Mouse (Mus musculus) heart, postnatal 36 days (tissue): ENCODE data around the gene AW011738. TPM values are rescaled to one million over a fixed set of nuclear protein-coding genes. Genes with fewer than 3 reads are reported as not detected.

Source experiments
- DNase-seq, 2 experiments: peaks; one replicate each; pipeline ENCODE4 v3.0.0; 2021 to 2022
- intact Hi-C: fragments of 180-260 bp; cut with DNase I; formaldehyde crosslinking; loops from one replicate; pipeline ENCODE4 v1.15.1; 2025
- microRNA-seq, 2 experiments: library from miRNA; unstranded; fragments of <30 nt; microRNA quantifications; one replicate each; pipeline ENCODE4 v1.2.0; 2021; ENCODE audit warnings: borderline number of aligned reads in 2 of 2
- total RNA-seq, 2 experiments: library from RNA; stranded (reverse); gene quantifications; 2 replicates each; pipeline ENCODE4 v1.2.3; 2021

The AW011738 gene
- total RNA-seq, 2 experiments from 2014 or later, result 7.7 to 8.4 TPM

GRCm38 (mm10) chr4:156234701-156235213 is 31.7 kb downstream of the AW011738 start, which contains the start of gene Plekhn1:
Plekhn1 (minus strand) TSS chr4:156234857.
- peak; percentile 76 to 82 for DNase-seq
- intact Hi-C loops, result loop anchor here (1.0 to 2.0 kb wide), 2 partner anchors 31 to 126 kb away; partner anchors contain the start of genes 9430015G10Rik and AW011738

GRCm38 (mm10) chr4:156235360-156235770 is 32.3 kb downstream of the AW011738 start:
- no peak for DNase-seq
- intact Hi-C loops, result loop anchor here (2.0 kb wide), 1 partner anchor 127 kb away; the partner anchor contains the start of gene 9430015G10Rik

GRCm38 (mm10) chr4:156235808-156236533 is 32.9 kb downstream of the AW011738 start, which contains the start of gene Noc2l:
Noc2l (plus strand) TSS chr4:156236010.
- intact Hi-C loops, result loop anchor here (2.0 kb wide), 1 partner anchor 127 kb away; the partner anchor contains the start of gene 9430015G10Rik

GRCm38 (mm10) chr4:156236651-156237447 is 33.7 kb downstream of the AW011738 start:
- DNase-seq, result no peak
- intact Hi-C loops, result no loop called here

More at GRCm38 (mm10) chr4:156235808-156236533, 32.9 kb downstream of the AW011738 start, which contains the start of gene Noc2l:
- peak; percentile 89 to 92 for DNase-seq

- no peak for DNase-seq
- intact Hi-C loops, result no loop called here
Measured at GRCm38 (mm10) chr4:156249567-156249966, 46.5 kb downstream of the AW011738 start.

- DNase-seq, result no peak
- intact Hi-C loops, result no loop called here
Measured at GRCm38 (mm10) chr4:156251081-156251480, 48.0 kb downstream of the AW011738 start.

GRCm38 (mm10) chr4:156252140-156252539 is 49.0 kb downstream of the AW011738 start:
- intact Hi-C loops, result no loop called here
- DNase-seq, result no peak

- no peak for DNase-seq
Measured at GRCm38 (mm10) chr4:156252619-156253018, 49.5 kb downstream of the AW011738 start.

GRCm38 (mm10) chr4:156253043-156253442 is 49.9 kb downstream of the AW011738 start:
- no peak for DNase-seq
- intact Hi-C loops, result no loop called here

More at GRCm38 (mm10) chr4:156252619-156253018, 49.5 kb downstream of the AW011738 start:
- intact Hi-C loops, result no loop called here

- DNase-seq, result no peak
- intact Hi-C loops, result no loop called here
Measured at GRCm38 (mm10) chr4:156254361-156255077, 51.4 kb downstream of the AW011738 start.

Small RNAs within 50 kb of the gene (microRNA-seq; reads per million reads assigned to microRNA genes)
- gene Mir7658, result 0.67 to 7.2 reads per million in 2 experiments

Other genes with a start within 250 kb of the AW011738 start
- 10 to 100 TPM; 15.6 to 16.0 TPM for gene C1qtnf12, start 241.0 kb upstream of the AW011738 start, total RNA-seq
- 1 to 10 TPM; 2.2 to 2.4 TPM for gene B3galt6, start 210.7 kb upstream of the AW011738 start, total RNA-seq
- gene Sdf4, start 210.4 kb upstream of the AW011738 start, total RNA-seq, result 10 to 100 TPM; 77.9 to 89.1 TPM
- gene Tnfrsf4, start 189.5 kb upstream of the AW011738 start, total RNA-seq, result under 1 TPM; 0.27 to 0.39 TPM
- gene Tnfrsf18, start 177.1 kb upstream of the AW011738 start, total RNA-seq, result not detected
- gene Ttll10, start 143.9 kb upstream of the AW011738 start, total RNA-seq, result not detected
- gene 9430015G10Rik, start 93.3 kb upstream of the AW011738 start, total RNA-seq, result 1 to 10 TPM; 3.0 TPM
- gene Rnf223, start 72.8 kb upstream of the AW011738 start, total RNA-seq, result under 1 TPM in 1 of 2 experiments, not detected in 1; 0.11 TPM
- 10 to 100 TPM; 34.8 to 42.1 TPM for gene Agrn, start 5.8 kb upstream of the AW011738 start, total RNA-seq
- 1 to 10 TPM; 3.5 to 7.0 TPM for gene Isg15, start 2.5 kb upstream of the AW011738 start, total RNA-seq
- 100 to 1,000 TPM; 208 to 223 TPM for gene Perm1, start 12.6 kb downstream of the AW011738 start, total RNA-seq
- gene Plekhn1, start 31.6 kb downstream of the AW011738 start, total RNA-seq, result 10 to 100 TPM in 1 of 2 experiments, 1 to 10 TPM in 1; 9.2 to 10.2 TPM
- 10 to 100 TPM; 25.0 to 25.9 TPM for gene Noc2l, start 32.7 kb downstream of the AW011738 start, total RNA-seq
- gene Samd11, start 52.4 kb downstream of the AW011738 start, total RNA-seq, result not detected
- gene Vmn2r-ps159, start 127.8 kb downstream of the AW011738 start, total RNA-seq, result not detected